Mouse (Mus musculus) megakaryocyte, adult 5-6 weeks (primary cell): Measurements from ENCODE around the gene Teddm3. TPM values are rescaled to one million over a fixed set of nuclear protein-coding genes. Genes with fewer than 3 reads are reported as not detected.
A peak's percentile ranks its signal among the peaks of the same experiment; 100 is the strongest.
"Not testable (repeated sequence)": the region's sequence is repeated elsewhere in the genome, so short reads cannot be mapped to it uniquely, and the experiment has no call there.

Source experiments
- ATAC-seq: 2 replicates; pipeline ENCODE4 v1.8.0; 2016; ENCODE audit warnings: mild to moderate bottlenecking, inconsistent platforms; ENCODE audit not compliant: poor library complexity, severe bottlenecking
- total RNA-seq, 2 experiments: library from RNA; stranded (forward) in 1 of 2; stranded (reverse) in 1 of 2; fragments of 153-499, 151-499 nt in 1 of 2; fragments of 221-1000, 200-1000 nt in 1 of 2; gene quantifications; 2 replicates each; pipeline versions ENCODE4 v1.2.3 to v1.2.4; 2015 to 2017

The Teddm3 gene
- total RNA-seq, 2 experiments from 2014 or later: not detected

- ATAC-seq: no peak
Measured at GRCm38 (mm10) chr16:21151564-21152361, 2.0 kb downstream of the Teddm3 start.

DNA sequence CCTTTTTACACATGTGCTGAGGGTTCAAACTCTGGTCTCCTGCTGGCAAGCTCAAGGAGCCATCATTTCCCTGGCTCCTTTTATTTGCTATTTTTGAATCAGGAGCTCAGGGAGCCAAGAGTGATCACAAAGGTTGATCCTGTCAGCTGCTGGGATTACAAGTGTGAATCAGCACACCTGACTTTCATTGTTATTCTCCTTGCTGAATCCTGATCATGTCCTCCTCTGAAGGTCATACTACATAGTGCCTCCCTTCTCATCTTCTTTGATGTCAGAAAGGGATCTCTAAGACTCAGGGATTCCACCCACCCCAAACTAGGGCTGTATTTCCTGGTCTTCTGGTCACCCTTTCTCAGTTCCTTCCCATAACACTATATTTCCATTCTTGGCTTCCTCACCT, 3.9 kb downstream of the Teddm3 start:
- ATAC-seq: no peak

GRCm38 (mm10) chr16:21148451-21148850, 5.3 kb downstream of the Teddm3 start:
- not testable (repeated sequence) for ATAC-seq

- no peak for ATAC-seq
Measured at GRCm38 (mm10) chr16:21136312-21137083, 17.3 kb downstream of the Teddm3 start.

DNA sequence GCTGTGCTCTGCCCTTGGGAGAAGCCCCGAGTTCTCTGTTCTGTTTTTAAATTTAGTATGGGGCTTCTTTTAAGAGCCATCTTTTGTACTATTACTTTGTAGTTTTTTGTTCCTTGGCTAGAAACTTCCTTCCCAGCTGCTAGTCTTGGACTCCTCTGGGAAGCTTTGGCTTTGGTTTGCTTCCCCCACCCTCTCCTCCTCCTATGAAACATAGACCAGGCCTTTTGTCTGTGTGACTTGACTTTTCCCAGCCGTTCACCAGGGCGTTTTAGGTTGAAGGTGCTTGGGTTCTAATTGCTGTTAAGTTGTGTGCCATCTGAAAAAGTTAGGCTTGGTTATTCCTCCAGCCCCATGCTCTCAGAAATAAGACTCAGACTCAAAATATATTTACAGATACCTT, 26.1 kb downstream of the Teddm3 start:
- not testable (repeated sequence) for ATAC-seq

DNA sequence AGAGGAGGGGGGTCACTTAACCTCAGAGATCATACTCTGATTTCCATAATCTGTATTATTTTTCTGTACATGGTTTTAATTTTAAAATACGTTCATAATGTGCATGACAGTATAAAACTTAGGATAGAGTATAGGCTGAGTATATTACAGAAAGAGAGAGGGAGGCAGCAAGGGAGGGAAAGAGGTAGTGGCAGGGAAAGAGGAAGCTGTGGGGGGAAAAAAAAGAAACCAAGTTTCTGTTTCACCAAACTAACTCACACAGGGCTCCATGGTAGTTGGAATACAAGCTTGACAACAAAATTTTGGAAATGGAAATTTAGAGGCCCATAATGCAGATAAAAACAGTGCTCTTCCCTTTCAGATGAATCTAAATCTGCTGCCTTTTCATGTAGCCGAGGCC, 31.0 kb downstream of the Teddm3 start:
- ATAC-seq: peak; percentile 62

- no peak for ATAC-seq
Measured at GRCm38 (mm10) chr16:21116078-21116477, 37.7 kb downstream of the Teddm3 start.

GRCm38 (mm10) chr16:21109473-21109872, 44.3 kb downstream of the Teddm3 start:
- ATAC-seq: peak; percentile 60

Other genes starting within 250 kb of the Teddm3 start
- gene Ephb3, start 50.8 kb upstream of the Teddm3 start, total RNA-seq (2015): not detected in 2 replicates
- 0.16 TPM in 1 of 2 replicates, not detected in the other for gene Ephb3, start 50.8 kb upstream of the Teddm3 start, total RNA-seq (2017)